Mouse (Mus musculus) olfactory bulb, adult 2 months (tissue): ENCODE measurements around the gene 1110065P20Rik.

Source experiments
- CTCF ChIP-seq: fragments of 200-500 bp; IDR thresholded peaks from 2 replicates; pipeline ENCODE4 v1.5.1; 2012; ENCODE audit warnings: low read depth, mild to moderate bottlenecking, low read length, moderate library complexity; ENCODE audit not compliant: insufficient read depth
- POLR2A ChIP-seq: fragments of 200-500 bp; IDR thresholded peaks from 2 replicates; pipeline ENCODE4 v1.6.1; 2012; ENCODE audit warnings: mild to moderate bottlenecking, low read depth, low read length, moderate library complexity; ENCODE audit not compliant: insufficient read depth

DNA sequence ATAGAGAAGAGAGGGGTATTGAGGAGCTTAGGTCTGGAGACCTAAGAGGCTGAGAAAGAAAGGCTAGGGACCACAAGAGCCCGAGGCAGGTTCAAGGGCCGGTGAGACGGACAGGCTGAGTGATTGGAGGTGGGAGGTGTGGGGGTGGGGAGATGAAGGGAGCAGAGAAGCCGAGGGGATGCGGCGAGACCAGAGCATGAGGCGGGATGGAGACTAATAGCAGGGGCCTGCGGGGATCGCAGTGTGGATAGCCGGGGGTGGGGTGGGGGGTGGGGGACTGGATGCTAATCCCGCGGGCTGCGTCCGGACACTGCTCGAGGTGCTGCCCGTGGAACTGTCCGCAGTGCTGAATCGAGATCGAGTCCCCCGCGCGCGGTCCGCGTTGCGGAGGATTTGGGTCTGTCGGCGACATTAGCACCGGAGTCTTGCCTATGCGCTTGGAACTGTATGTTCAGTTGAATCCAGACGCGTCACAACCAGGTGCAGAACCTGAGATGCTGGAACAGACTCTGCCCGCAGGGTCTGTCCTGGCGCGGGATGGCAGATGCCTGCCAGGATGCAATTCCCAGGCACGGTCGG lies 31.2 kb upstream of the 1110065P20Rik start:
- no peak for TF ChIP-seq POLR2A
- no peak for TF ChIP-seq CTCF
